Mouse (Mus musculus): ENCODE measurements around the gene Myadm.
"Not testable (repeated sequence)": the region's sequence is repeated elsewhere in the genome, so short reads cannot be mapped to it uniquely, and the experiment has no call there.

Gene Myadm

GRCm38 (mm10) chr7:3288976-3289970 is at the start of gene Myadm, which contains the start of gene Prkcg:
Gene Myadm, plus strand, starts transcription at chr7:3289080.
Gene Prkcg, plus strand, starts transcription at chr7:3289179.
- peak; percentile 86 for DNase-seq

- no peak for DNase-seq
Measured at GRCm38 (mm10) chr7:3239193-3239592, 49.7 kb upstream of the Myadm start.

- no peak for DNase-seq
Measured at GRCm38 (mm10) chr7:3260701-3261100, 28.2 kb upstream of the Myadm start.

- DNase-seq: no peak
Measured at GRCm38 (mm10) chr7:3261446-3261845, 27.4 kb upstream of the Myadm start.

- DNase-seq: no peak
Measured at GRCm38 (mm10) chr7:3262789-3263188, 26.1 kb upstream of the Myadm start.

GRCm38 (mm10) chr7:3264390-3265022 is 24.4 kb upstream of the Myadm start:
- no peak for DNase-seq

- DNase-seq: no peak
Measured at GRCm38 (mm10) chr7:3265311-3265710, 23.6 kb upstream of the Myadm start.

- DNase-seq: no peak
Measured at GRCm38 (mm10) chr7:3267261-3267660, 21.6 kb upstream of the Myadm start.

GRCm38 (mm10) chr7:3267888-3268287 is 21.0 kb upstream of the Myadm start:
- DNase-seq: no peak

- no peak for DNase-seq
Measured at GRCm38 (mm10) chr7:3268291-3268690, 20.6 kb upstream of the Myadm start.

GRCm38 (mm10) chr7:3272206-3272605 is 16.7 kb upstream of the Myadm start:
- no peak for DNase-seq

- DNase-seq: no peak
Measured at GRCm38 (mm10) chr7:3275455-3276170, 13.3 kb upstream of the Myadm start.

- DNase-seq: not testable (repeated sequence)
Measured at GRCm38 (mm10) chr7:3276781-3277180, 12.1 kb upstream of the Myadm start.

GRCm38 (mm10) chr7:3280080-3280653 is 8.7 kb upstream of the Myadm start:
- no peak for DNase-seq

- no peak for DNase-seq
Measured at GRCm38 (mm10) chr7:3280654-3281153, 8.2 kb upstream of the Myadm start.

- no peak for DNase-seq
Measured at GRCm38 (mm10) chr7:3281741-3282140, 7.1 kb upstream of the Myadm start.

GRCm38 (mm10) chr7:3283081-3283875 is 5.6 kb upstream of the Myadm start:
- DNase-seq: no peak

GRCm38 (mm10) chr7:3284604-3285003 is 4.3 kb upstream of the Myadm start:
- DNase-seq: no peak

- DNase-seq: no peak
Measured at GRCm38 (mm10) chr7:3286036-3286435, 2.8 kb upstream of the Myadm start.

- no peak for DNase-seq
Measured at GRCm38 (mm10) chr7:3287186-3287585, 1.7 kb upstream of the Myadm start.

- DNase-seq: peak; percentile 94
Measured at GRCm38 (mm10) chr7:3290257-3291033, 1.6 kb downstream of the Myadm start.
